Mouse (Mus musculus) CH12.LX (cell line): Measurements from ENCODE around the gene Polr3g. TPM values are rescaled to one million over a fixed set of nuclear protein-coding genes. Genes with fewer than 3 reads are reported as not detected.

Experiments used
- polyA plus RNA-seq: library from polyadenylated mRNA; unstranded; fragments of >175 nt; gene quantifications from 2 replicates; pipeline ENCODE4 v1.2.1, GENCODE M21; 2012; ENCODE audit warnings: low read depth; ENCODE audit not compliant: insufficient read length
- total RNA-seq, 2 experiments: library from RNA; depleted of rRNA; stranded (reverse); fragments of 300-350 nt in 1 of 2; fragments of >200 nt in 1 of 2; gene quantifications; 2 replicates each; pipeline ENCODE4 v1.2.3; 2012 to 2014

The Polr3g gene
- total and polyA plus RNA-seq, 3 experiments: 19.1 to 52.5 (median 45.2) TPM

Other genes with a start within 250 kb of the Polr3g start
- gene Adgrv1, start 77.9 kb downstream of the Polr3g start, total RNA-seq (2012; rRNA removed): 0.13 and 0.17 TPM in 2 replicates
- gene Adgrv1, start 77.9 kb downstream of the Polr3g start, total RNA-seq (2014; rRNA removed): 0.26 and 0.44 TPM in 2 replicates
- 0.27 and 0.31 TPM in 2 replicates for gene Adgrv1, start 77.9 kb downstream of the Polr3g start, polyA plus RNA-seq
- 12.4 and 15.1 TPM in 2 replicates for gene Lysmd3, start 53.4 kb downstream of the Polr3g start, total RNA-seq (2012; rRNA removed)
- gene Lysmd3, start 53.4 kb downstream of the Polr3g start, total RNA-seq (2014; rRNA removed): 17.7 and 19.7 TPM in 2 replicates
- 7.3 and 9.0 TPM in 2 replicates for gene Lysmd3, start 53.4 kb downstream of the Polr3g start, polyA plus RNA-seq
- 0.38 and 0.42 TPM in 2 replicates for gene Mblac2, start 328 bp upstream of the Polr3g start, total RNA-seq (2012; rRNA removed)
- gene Mblac2, start 328 bp upstream of the Polr3g start, total RNA-seq (2014; rRNA removed): 0.54 and 0.71 TPM in 2 replicates
- gene Mblac2, start 328 bp upstream of the Polr3g start, polyA plus RNA-seq: 0.13 and 0.74 TPM in 2 replicates
- gene Cetn3, start 72.1 kb upstream of the Polr3g start, total RNA-seq (2012; rRNA removed): 55.6 and 70.0 TPM in 2 replicates
- 158 and 198 TPM in 2 replicates for gene Cetn3, start 72.1 kb upstream of the Polr3g start, total RNA-seq (2014; rRNA removed)
- 211 and 239 TPM in 2 replicates for gene Cetn3, start 72.1 kb upstream of the Polr3g start, polyA plus RNA-seq